Mouse (Mus musculus): ENCODE measurements around the gene Bahcc1.

The Bahcc1 gene

GRCm38 (mm10) chr11:120315832-120316689 lies 83.3 kb downstream of the Bahcc1 start:
- peak; percentile 89 for DNase-seq (ENCODE audit: low spot score)

- DNase-seq (ENCODE audit: low spot score) = no peak
Observed at GRCm38 (mm10) chr11:120316690-120317254, 84.0 kb downstream of the Bahcc1 start.

- no peak for DNase-seq (ENCODE audit: low spot score)
Observed at GRCm38 (mm10) chr11:120317456-120317855, 84.7 kb downstream of the Bahcc1 start.

- no peak for DNase-seq (ENCODE audit: low spot score)
Observed at GRCm38 (mm10) chr11:120319310-120319709, 86.6 kb downstream of the Bahcc1 start.

GRCm38 (mm10) chr11:120320156-120320555 lies 87.4 kb downstream of the Bahcc1 start:
- DNase-seq (ENCODE audit: low spot score) = no peak

GRCm38 (mm10) chr11:120335431-120336021 lies 102.8 kb downstream of the Bahcc1 start:
- no peak for DNase-seq (ENCODE audit: low spot score)

GRCm38 (mm10) chr11:120337447-120337846 lies 104.7 kb downstream of the Bahcc1 start:
- no peak for DNase-seq (ENCODE audit: low spot score)

GRCm38 (mm10) chr11:120338786-120339185 lies 106.0 kb downstream of the Bahcc1 start:
- no peak for DNase-seq (ENCODE audit: low spot score)

- no peak for DNase-seq (ENCODE audit: low spot score)
Observed at GRCm38 (mm10) chr11:120339978-120340513, 107.3 kb downstream of the Bahcc1 start.

GRCm38 (mm10) chr11:120341661-120342060 lies 108.9 kb downstream of the Bahcc1 start:
- DNase-seq (ENCODE audit: low spot score) = no peak
